Mouse (Mus musculus) lung, embryonic 15.5 days (tissue): ENCODE results near the gene Dpep1. TPM values are rescaled to one million over a fixed set of nuclear protein-coding genes. Genes with fewer than 3 reads are reported as not detected.
"Not testable (repeated sequence)": the region's sequence is repeated elsewhere in the genome, so short reads cannot be mapped to it uniquely, and the experiment has no call there.

Source experiments
- ATAC-seq: fragments of 200-750 bp; cut with Nextera tagmentation; 2 replicates; pipeline ENCODE4 v1.8.0; 2017; ENCODE audit warnings: moderate number of reproducible peaks, borderline replicate concordance; ENCODE audit not compliant: low FRiP score, low TSS enrichment; ENCODE audit errors: extremely low read depth
- H3K27ac ChIP-seq: fragments of 300-500 bp; sonication (generic); 2 replicates; pipeline ENCODE4 v1.5.1; 2015; ENCODE audit warnings: moderate library complexity, mild to moderate bottlenecking, inconsistent platforms
- H3K27me3 ChIP-seq: fragments of 300-500 bp; sonication (generic); 2 replicates; pipeline ENCODE4 v1.6.1; 2015; ENCODE audit warnings: inconsistent platforms
- H3K36me3 ChIP-seq: fragments of 300-500 bp; sonication (generic); 2 replicates; pipeline ENCODE4 v1.6.1; 2015; ENCODE audit warnings: inconsistent platforms
- H3K4me1 ChIP-seq: fragments of 300-500 bp; sonication (generic); 2 replicates; pipeline ENCODE4 v1.6.1; 2015; ENCODE audit warnings: inconsistent platforms
- H3K4me2 ChIP-seq: fragments of 300-500 bp; sonication (generic); 2 replicates; pipeline ENCODE4 v1.6.1; 2015; ENCODE audit warnings: inconsistent platforms, mild to moderate bottlenecking, moderate library complexity
- H3K4me3 ChIP-seq: fragments of 300-500 bp; sonication (generic); 2 replicates; pipeline ENCODE4 v1.5.1; 2015; ENCODE audit warnings: mild to moderate bottlenecking, inconsistent platforms
- H3K9ac ChIP-seq: fragments of 300-500 bp; sonication (generic); 2 replicates; pipeline ENCODE4 v1.6.1; 2015; ENCODE audit warnings: inconsistent platforms
- H3K9me3 ChIP-seq: fragments of 300-500 bp; sonication (generic); 2 replicates; pipeline ENCODE4 v1.6.1; 2016; ENCODE audit warnings: inconsistent platforms
- WGBS: fragments of 180-500 bp; shearing (Covaris S2); methylation state at CpG from one replicate; pipeline ENCODE4 v1.1.7; 2015; 5-methylcytosine and 5-hydroxymethylcytosine counted together
- polyA plus RNA-seq: library from polyadenylated mRNA; unstranded; fragments of >200 nt; fragmentation: Nextera tagmentation; extraction: Ambion mirVana; gene quantifications from 2 replicates; pipeline ENCODE4 v1.2.1, GENCODE M21; 2015

Gene Dpep1
- polyA plus RNA-seq, 1 experiment from 2014 or later, result 6.1 TPM

GRCm38 (mm10) chr8:123213118-123213772, 27.2 kb downstream of the Dpep1 start:
- Histone ChIP-seq H3K9me3 (no peaks in the 10 kb centered on the region), H3K4me3 (peak overlapping the region; percentile 99), H3K36me3 (peaks cover 15% of the 10 kb centered on the region; the same call in 1 of the 2 replicates), H3K4me2 (peak overlapping the region; percentile 89), H3K4me1 (peaks cover 17% of the 10 kb centered on the region), H3K9ac (peak overlapping the region; percentile 46), H3K27ac (peak overlapping the region; percentile 29), H3K27me3 (no peaks in the 10 kb centered on the region)
- WGBS, result 11% methylated on average over 22 of the region's 22 CpGs
- peak; percentile 19; the same call in 1 of the 2 replicates for ATAC-seq

DNA sequence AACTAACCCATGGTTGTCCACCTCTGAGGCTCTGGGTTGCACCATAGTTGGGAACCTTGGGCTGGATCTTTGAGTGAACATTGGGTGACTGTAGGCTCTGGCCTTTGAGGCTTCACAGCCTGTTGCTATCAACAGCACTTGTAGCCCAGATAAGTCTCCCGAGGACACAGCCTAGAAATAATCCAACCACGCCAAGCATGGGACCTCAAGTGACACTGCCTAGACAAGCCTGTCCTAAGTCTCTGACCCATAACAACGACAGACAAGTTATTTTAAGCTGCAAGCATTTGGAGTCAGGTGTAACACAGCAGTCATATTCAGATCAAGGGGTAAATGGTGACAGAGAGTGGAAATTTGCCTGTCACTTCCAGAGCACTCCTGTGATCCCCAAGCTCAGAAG, 29.4 kb downstream of the Dpep1 start:
- WGBS, result 68% methylated on average over 3 of the region's 3 CpGs
- 0 out of 2 replicates have a peak, but pooled peaks cover under 1% of the 10 kb centered on the region for H3K36me3 ChIP-seq
- H3K27me3 ChIP-seq, result no peaks in the 10 kb centered on the region
- H3K27ac ChIP-seq, result no peak overlapping the region
- H3K4me1 ChIP-seq, result peaks cover 17% of the 10 kb centered on the region
- ATAC-seq, result no peak
- no peaks in the 10 kb centered on the region for H3K9me3 ChIP-seq
- H3K4me2 ChIP-seq, result no peak overlapping the region
- no peak overlapping the region for H3K9ac ChIP-seq
- H3K4me3 ChIP-seq, result no peak overlapping the region

GRCm38 (mm10) chr8:123220917-123221316, 34.9 kb downstream of the Dpep1 start:
- Histone ChIP-seq H3K4me1 (peaks cover 13% of the 10 kb centered on the region), H3K27me3 (no peaks in the 10 kb centered on the region), H3K9ac (no peak overlapping the region), H3K4me2 (no peak overlapping the region), H3K36me3 (no peaks in the 10 kb centered on the region), H3K4me3 (no peak overlapping the region), H3K9me3 (no peaks in the 10 kb centered on the region), H3K27ac (no peak overlapping the region)
- no peak for ATAC-seq
- 66% methylated on average over 1 of the region's 1 CpGs for WGBS

GRCm38 (mm10) chr8:123224278-123225266, 38.5 kb downstream of the Dpep1 start, which contains the start of gene Cdk10:
TSS of gene Cdk10 (plus strand) at chr8:123224842.
- Histone ChIP-seq H3K9ac (peak within 1 kb of the TSS; percentile 70), H3K9me3 (no peaks in the 10 kb centered on the region), H3K27ac (peak within 1 kb of the TSS; percentile 85), H3K27me3 (no peaks in the 10 kb centered on the region), H3K4me2 (peak within 1 kb of the TSS; percentile 89), H3K4me1 (peaks cover 13% of the 10 kb centered on the region), H3K4me3 (peak within 1 kb of the TSS; percentile 62), H3K36me3 (peaks cover 12% of the 10 kb centered on the region; the same call in 1 of the 2 replicates)
- WGBS, result 2% methylated on average over 59 of the region's 59 CpGs
- ATAC-seq, result peak; percentile 88; the same call in 1 of the 2 replicates

- no peak overlapping the region for H3K27ac ChIP-seq
- no peak overlapping the region for H3K9ac ChIP-seq
- no peak for ATAC-seq
- H3K4me2 ChIP-seq, result no peak overlapping the region
- H3K9me3 ChIP-seq, result no peaks in the 10 kb centered on the region
- peaks cover 4% of the 10 kb centered on the region; the same call in 1 of the 2 replicates for H3K27me3 ChIP-seq
- no peak overlapping the region for H3K4me3 ChIP-seq
- WGBS, result 94% methylated on average over 1 of the region's 1 CpGs
- peaks cover 13% of the 10 kb centered on the region for H3K4me1 ChIP-seq
- H3K36me3 ChIP-seq, result peaks cover 12% of the 10 kb centered on the region; the same call in 1 of the 2 replicates
Observed at GRCm38 (mm10) chr8:123228416-123228815, 42.4 kb downstream of the Dpep1 start.

DNA sequence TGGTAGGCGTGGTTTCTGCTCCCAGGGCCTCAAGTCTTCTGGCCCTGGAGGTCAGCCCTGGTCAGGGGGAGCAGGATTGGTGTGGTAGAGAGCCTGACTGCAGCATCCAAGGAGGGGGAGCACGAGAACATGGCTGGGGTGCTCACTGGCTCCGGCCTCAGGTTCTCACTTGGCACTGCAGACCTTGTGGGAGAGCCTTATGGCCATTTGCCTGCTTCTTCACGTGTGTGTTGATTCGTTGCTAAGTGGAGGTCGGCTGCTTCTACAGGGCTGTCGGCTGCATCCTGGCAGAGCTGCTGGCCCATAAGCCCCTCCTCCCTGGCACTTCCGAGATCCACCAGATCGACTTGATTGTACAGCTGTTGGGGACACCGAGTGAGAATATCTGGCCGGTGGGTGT, 44.3 kb downstream of the Dpep1 start:
- H3K36me3 ChIP-seq, result peaks cover 12% of the 10 kb centered on the region; the same call in 1 of the 2 replicates
- H3K9me3 ChIP-seq, H3K27ac ChIP-seq, H3K4me2 ChIP-seq, H3K9ac ChIP-seq, ATAC-seq, H3K4me3 ChIP-seq: not testable (repeated sequence)
- peaks cover 12% of the 10 kb centered on the region for H3K4me1 ChIP-seq
- peaks cover 23% of the 10 kb centered on the region for H3K27me3 ChIP-seq
- WGBS, result 82% methylated on average over 11 of the region's 11 CpGs

DNA sequence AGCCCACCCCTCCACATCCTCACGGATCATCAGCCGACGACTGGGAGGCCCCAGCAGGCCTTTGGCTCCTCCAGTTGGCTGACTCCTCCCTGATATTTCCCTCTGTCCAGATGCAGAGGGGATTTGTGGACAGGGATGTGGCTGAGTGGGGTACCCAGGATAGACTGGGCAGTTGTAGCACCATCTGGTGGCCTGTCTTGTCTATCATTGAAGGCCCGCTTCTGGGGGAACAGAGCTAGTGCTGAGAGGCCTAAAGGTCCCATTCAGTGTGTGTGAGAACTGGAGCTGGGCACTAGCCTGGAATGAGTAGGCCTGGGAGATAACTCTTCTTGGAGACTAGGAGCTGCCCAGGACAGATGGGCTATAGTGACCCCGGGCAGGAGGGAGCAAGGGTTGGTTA, 45.7 kb downstream of the Dpep1 start:
- no peak overlapping the region for H3K4me3 ChIP-seq
- H3K9ac ChIP-seq, result no peak overlapping the region
- H3K27me3 ChIP-seq, result peaks cover 30% of the 10 kb centered on the region
- peaks cover 17% of the 10 kb centered on the region for H3K4me1 ChIP-seq
- H3K27ac ChIP-seq, result no peak overlapping the region
- peaks cover 11% of the 10 kb centered on the region; the same call in 1 of the 2 replicates for H3K36me3 ChIP-seq
- H3K9me3 ChIP-seq, result no peaks in the 10 kb centered on the region
- ATAC-seq, result no peak
- 51% methylated on average over 5 of the region's 5 CpGs for WGBS
- H3K4me2 ChIP-seq, result no peak overlapping the region

- no peak overlapping the region for H3K9ac ChIP-seq
- H3K36me3 ChIP-seq, result peaks cover 3% of the 10 kb centered on the region; the same call in 1 of the 2 replicates
- no peaks in the 10 kb centered on the region for H3K9me3 ChIP-seq
- peaks cover 17% of the 10 kb centered on the region for H3K4me1 ChIP-seq
- no peak overlapping the region for H3K4me3 ChIP-seq
- peaks cover 30% of the 10 kb centered on the region for H3K27me3 ChIP-seq
- no peak for ATAC-seq
- no peak overlapping the region for H3K27ac ChIP-seq
- no peak overlapping the region for H3K4me2 ChIP-seq
- 30% methylated on average over 7 of the region's 7 CpGs for WGBS
Observed at GRCm38 (mm10) chr8:123232553-123232952, 46.5 kb downstream of the Dpep1 start.

DNA sequence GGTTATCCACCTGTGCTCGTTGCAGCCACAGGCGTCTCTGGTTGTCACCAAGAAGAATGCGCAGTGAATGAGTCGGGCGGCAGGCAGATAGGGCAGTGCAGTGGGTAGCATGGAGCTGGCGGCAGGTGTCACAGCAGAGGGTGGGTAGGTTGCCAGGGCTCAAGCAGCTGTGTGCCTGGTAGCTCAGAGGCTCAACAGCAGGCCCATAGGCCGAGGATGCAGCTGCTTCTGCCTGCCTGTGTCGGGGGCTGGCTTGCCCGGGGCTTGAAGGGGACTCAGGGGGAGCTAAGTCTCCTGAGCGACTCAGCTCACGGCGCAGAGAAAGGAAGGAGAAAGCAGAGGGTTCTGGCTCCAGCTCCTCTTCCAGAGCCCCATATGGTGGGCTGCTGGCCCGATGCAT, 47.3 kb downstream of the Dpep1 start:
- Histone ChIP-seq H3K27me3 (peaks cover 30% of the 10 kb centered on the region), H3K27ac (no peak overlapping the region), H3K36me3 (no peaks in the 10 kb centered on the region), H3K9ac (no peak overlapping the region), H3K4me2 (no peak overlapping the region), H3K4me1 (peaks cover 17% of the 10 kb centered on the region), H3K4me3 (no peak overlapping the region), H3K9me3 (no peaks in the 10 kb centered on the region)
- WGBS, result 53% methylated on average over 13 of the region's 13 CpGs
- ATAC-seq, result no peak

DNA sequence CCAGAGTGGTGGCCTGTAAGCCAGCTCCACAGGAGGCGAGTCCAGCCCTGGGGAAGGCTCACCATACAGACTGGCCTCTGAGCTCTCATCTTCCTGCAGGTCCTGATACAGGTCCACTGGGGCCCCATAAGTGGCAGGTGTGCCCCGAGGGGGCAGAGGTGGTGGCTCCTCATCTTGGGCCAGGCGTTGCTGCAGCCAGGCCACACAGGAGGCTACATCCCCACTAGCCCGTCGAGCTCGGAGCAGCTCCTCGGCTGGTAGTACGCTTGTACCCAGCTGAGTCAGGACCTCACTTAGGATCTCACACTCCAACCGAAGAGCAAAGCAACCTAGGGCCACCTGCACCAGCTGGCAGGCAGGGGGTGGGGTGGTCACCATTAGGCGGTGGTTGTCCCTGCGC, 47.7 kb downstream of the Dpep1 start:
- H3K9ac ChIP-seq, result no peak overlapping the region
- H3K4me1 ChIP-seq, result peaks cover 17% of the 10 kb centered on the region
- WGBS, result 67% methylated on average over 11 of the region's 11 CpGs
- H3K9me3 ChIP-seq, result no peaks in the 10 kb centered on the region
- ATAC-seq, result no peak
- H3K27me3 ChIP-seq, result peaks cover 30% of the 10 kb centered on the region
- no peak overlapping the region for H3K4me2 ChIP-seq
- H3K4me3 ChIP-seq, result no peak overlapping the region
- no peaks in the 10 kb centered on the region for H3K36me3 ChIP-seq
- H3K27ac ChIP-seq, result no peak overlapping the region

DNA sequence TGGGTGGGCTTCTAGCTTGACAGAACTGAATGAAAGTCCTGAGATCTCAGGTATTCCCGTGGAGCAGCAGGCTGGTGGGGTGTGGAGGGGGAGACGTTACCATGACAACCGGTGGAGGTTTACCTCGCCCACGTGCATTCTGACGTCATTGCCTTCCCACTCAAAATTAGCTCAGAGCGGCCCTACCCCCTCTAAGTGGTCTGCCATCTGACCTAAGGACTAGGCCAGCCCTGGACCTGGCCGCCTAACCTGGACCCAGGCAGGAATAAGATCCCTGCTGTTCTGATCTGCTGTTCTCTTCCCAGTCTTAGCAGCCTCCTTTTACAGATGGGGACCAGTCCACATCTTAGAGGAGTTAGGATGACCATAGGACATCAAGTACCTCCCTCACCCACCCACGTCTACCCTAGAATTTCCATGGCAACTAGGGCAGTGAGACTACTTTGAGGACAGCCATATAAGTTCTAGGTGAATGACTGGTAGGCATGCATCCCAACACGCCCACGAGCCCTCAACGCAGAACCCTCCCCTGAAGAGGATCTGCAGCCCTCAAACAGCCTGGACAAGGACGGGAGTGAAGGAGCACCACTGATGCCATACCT, 49.0 kb downstream of the Dpep1 start:
- peak overlapping the region; percentile 65 for H3K4me3 ChIP-seq
- peaks cover 17% of the 10 kb centered on the region for H3K4me1 ChIP-seq
- no peak overlapping the region for H3K27ac ChIP-seq
- H3K9me3 ChIP-seq, result no peaks in the 10 kb centered on the region
- H3K4me2 ChIP-seq, result peak overlapping the region; percentile 90
- WGBS, result 29% methylated on average over 13 of the region's 13 CpGs
- peak overlapping the region; percentile 54 for H3K9ac ChIP-seq
- H3K27me3 ChIP-seq, result peaks cover 30% of the 10 kb centered on the region
- H3K36me3 ChIP-seq, result no peaks in the 10 kb centered on the region
- no peak for ATAC-seq
